Comparison of ENCODE assay signal across 11 mouse cellular contexts in genomic region chr11:78396950-78397349, GRCm38 (mm10). TPM values are rescaled to one million over a fixed set of nuclear protein-coding genes. Genes with fewer than 3 reads are reported as not detected.
DNase-seq lines count a peak whose midpoint lies in the region; ATAC-seq and TF ChIP-seq lines count a peak whose summit lies in the region.
"Had no signal": no experiment of that assay in that cellular context is flagged by ENCODE, and none has a peak within 500 bp of the region (broad histone marks: within the 10 kb centered on the region; RNA-seq: fewer than 3 reads in every experiment).

No protein-coding gene starts in this region.

- H3K9me3 ChIP-seq in heart, postnatal 0 days (replicated peaks; ENCODE audit: control insufficient read depth, low read length), result no peaks in the 10 kb centered on the region
- H3K9me3 ChIP-seq in embryonic facial prominence, embryonic 13.5 days, result no peaks in the 10 kb centered on the region
- H3K9me3 ChIP-seq in intestine, postnatal 0 days (ENCODE audit: control insufficient read depth), result no peaks in the 10 kb centered on the region
- no peaks in the 10 kb centered on the region for H3K9me3 ChIP-seq in midbrain, embryonic 15.5 days

- H3K27me3 ChIP-seq in heart, postnatal 0 days (ENCODE audit: control insufficient read depth, insufficient read depth, low read length), result 0 out of 2 replicates have a peak, but pooled peaks cover 19% of the 10 kb centered on the region
- no peaks in the 10 kb centered on the region for H3K27me3 ChIP-seq in heart, adult 2 months (ENCODE audit: control insufficient read depth, insufficient read depth, low read length)
- 0 out of 2 replicates have a peak, but pooled peaks cover 4% of the 10 kb centered on the region for H3K27me3 ChIP-seq in embryonic facial prominence, embryonic 13.5 days
- no peaks in the 10 kb centered on the region for H3K27me3 ChIP-seq in intestine, postnatal 0 days (replicated peaks; ENCODE audit: control insufficient read depth, insufficient read depth, low read length)
- peaks cover 4% of the 10 kb centered on the region; the same call in 1 of the 2 replicates for H3K27me3 ChIP-seq in midbrain, embryonic 15.5 days (replicated peaks)

- no peak overlapping the region for H3K4me3 ChIP-seq in heart, postnatal 0 days (ENCODE audit: low read depth, low read length)
- no peak overlapping the region for H3K4me3 ChIP-seq in heart, adult 2 months
- H3K4me3 ChIP-seq in embryonic facial prominence, embryonic 13.5 days, result peak overlapping the region; percentile 30; the same call in 1 of the 2 replicates
- H3K4me3 ChIP-seq in intestine, postnatal 0 days (ENCODE audit: low read depth, low read length), result no peak overlapping the region
- no peak overlapping the region for H3K4me3 ChIP-seq in midbrain, embryonic 15.5 days
- H3K4me3 ChIP-seq: erythroblast, embryonic 14.5 days had no signal

- no peaks in the 10 kb centered on the region for H3K36me3 ChIP-seq in heart, postnatal 0 days (replicated peaks; ENCODE audit: control insufficient read depth, insufficient read depth, low read length)
- H3K36me3 ChIP-seq in heart, adult 2 months (ENCODE audit: control insufficient read depth, insufficient read depth, low read length), result no peaks in the 10 kb centered on the region
- H3K36me3 ChIP-seq in embryonic facial prominence, embryonic 13.5 days, result no peaks in the 10 kb centered on the region
- H3K36me3 ChIP-seq in intestine, postnatal 0 days (ENCODE audit: control insufficient read depth, insufficient read depth), result no peaks in the 10 kb centered on the region; the same call in 1 of the 2 replicates
- no peaks in the 10 kb centered on the region for H3K36me3 ChIP-seq in midbrain, embryonic 15.5 days (replicated peaks)

- intact Hi-C loops in heart, adult 2 months (cut with DNase I), result loop anchor here (2.0 kb wide), 1 partner anchor 42 kb away; no protein-coding TSS in a partner anchor
- intact Hi-C loops in left cerebral cortex, postnatal 4 days (cut with DNase I), result loop anchor here (5.0 kb wide), 1 partner anchor 35 kb away; no protein-coding TSS in a partner anchor

- H3K79me2 ChIP-seq in heart, adult 2 months (replicated peaks; ENCODE audit: control insufficient read depth, insufficient read depth, low read length), result no peaks in the 10 kb centered on the region

- H3K4me1 ChIP-seq in heart, postnatal 0 days (ENCODE audit: control insufficient read depth, insufficient read depth), result no peaks in the 10 kb centered on the region
- H3K4me1 ChIP-seq in heart, adult 2 months (ENCODE audit: control insufficient read depth, insufficient read depth, low read length), result no peaks in the 10 kb centered on the region
- H3K4me1 ChIP-seq in embryonic facial prominence, embryonic 13.5 days, result peaks cover 13% of the 10 kb centered on the region
- peaks cover 6% of the 10 kb centered on the region; the same call in 1 of the 2 replicates for H3K4me1 ChIP-seq in intestine, postnatal 0 days (replicated peaks; ENCODE audit: control insufficient read depth, insufficient read depth, low read length)
- H3K4me1 ChIP-seq in midbrain, embryonic 15.5 days, result peaks cover 11% of the 10 kb centered on the region

- WGBS in heart, postnatal 0 days, result 53% methylated on average over 11 of the region's 11 CpGs
- WGBS in heart, adult 2 months, result 61% methylated on average over 11 of the region's 11 CpGs
- 28% methylated on average over 11 of the region's 11 CpGs for WGBS in embryonic facial prominence, embryonic 13.5 days
- 20% methylated on average over 11 of the region's 11 CpGs for WGBS in intestine, postnatal 0 days
- 36% methylated on average over 11 of the region's 11 CpGs for WGBS in midbrain, embryonic 15.5 days

- H3K9ac ChIP-seq in heart, postnatal 0 days (replicated peaks; ENCODE audit: low read depth, low read length), result no peak overlapping the region
- no peak overlapping the region for H3K9ac ChIP-seq in heart, adult 2 months (ENCODE audit: low read depth, low read length)
- peak overlapping the region; percentile 65 for H3K9ac ChIP-seq in embryonic facial prominence, embryonic 13.5 days
- H3K9ac ChIP-seq in intestine, postnatal 0 days (ENCODE audit: low read depth, low read length), result no peak overlapping the region
- no peak overlapping the region; the same call in 1 of the 2 replicates for H3K9ac ChIP-seq in midbrain, embryonic 15.5 days

- H3K27ac ChIP-seq in heart, postnatal 0 days (ENCODE audit: low read depth), result no peak overlapping the region
- no peak overlapping the region for H3K27ac ChIP-seq in heart, adult 2 months
- no peak overlapping the region for H3K27ac ChIP-seq in embryonic facial prominence, embryonic 13.5 days
- no peak overlapping the region for H3K27ac ChIP-seq in intestine, postnatal 0 days (ENCODE audit: low read depth, low read length)
- H3K27ac ChIP-seq in midbrain, embryonic 15.5 days, result no peak overlapping the region

- no peak for TF ChIP-seq POLR2A in heart, adult 2 months (IDR thresholded peaks at IDR 0.05; ENCODE audit: insufficient read depth, low read depth, low read length)

- 0 out of 2 replicates have a peak overlapping the region, but pooled peaks have one; percentile 14 for H3K4me2 ChIP-seq in heart, postnatal 0 days (ENCODE audit: low read depth, low read length)
- peak overlapping the region; percentile 58 for H3K4me2 ChIP-seq in embryonic facial prominence, embryonic 13.5 days
- peak overlapping the region; percentile 40 for H3K4me2 ChIP-seq in intestine, postnatal 0 days (replicated peaks; ENCODE audit: low read depth)
- peak overlapping the region; percentile 45 for H3K4me2 ChIP-seq in midbrain, embryonic 15.5 days

- no peak for TF ChIP-seq EP300 in heart, postnatal 0 days (IDR thresholded peaks at IDR 0.05; ENCODE audit: low read depth)
- no peak for TF ChIP-seq EP300 in heart, adult 2 months (IDR thresholded peaks at IDR 0.05; ENCODE audit: insufficient read depth, low read depth, low read length)

- no peak for ATAC-seq in heart, postnatal 0 days (ENCODE audit: insufficient read depth, low read depth)
- no peak for ATAC-seq in embryonic facial prominence, embryonic 13.5 days (ENCODE audit: insufficient number of reproducible peaks, insufficient read depth, low FRiP score, low TSS enrichment, low read depth)
- ATAC-seq in intestine, postnatal 0 days, result no peak
- ATAC-seq in midbrain, embryonic 15.5 days (replicated peaks), result no peak

- TF ChIP-seq CTCF in heart, postnatal 0 days (IDR thresholded peaks at IDR 0.05; ENCODE audit: low read depth), result no peak
- TF ChIP-seq CTCF in heart, adult 2 months (IDR thresholded peaks at IDR 0.05), result no peak
- TF ChIP-seq CTCF in intestine, postnatal 0 days (IDR thresholded peaks at IDR 0.05; ENCODE audit: low read depth), result no peak

- no peak for DNase-seq in heart, postnatal 0 days (ENCODE audit: low spot score)
- no peak for DNase-seq in heart, adult 2 months
- no peak for DNase-seq in left cerebral cortex, postnatal 4 days
- no peak for DNase-seq in gastrocnemius, adult 18-20 months (ENCODE audit: low spot score)
- DNase-seq in natural killer cell, adult 2 months (ENCODE audit: low spot score in 2 of 2), result no peak

RNA-seq across cellular contexts. Expression of gene Foxn1, which starts 10.6 kb away (rescaled TPM):
- not detected in 2 replicates for total RNA-seq in heart, postnatal 0 days (2014; rRNA removed; ENCODE audit: low replicate concordance)
- polyA plus RNA-seq in heart, postnatal 0 days (2015; fragmentation: Nextera tagmentation; extraction: Ambion mirVana), result not detected in 2 replicates
- not detected for total RNA-seq in heart, adult 2 months (2021)
- not detected in 2 replicates for polyA plus RNA-seq in heart, adult 2 months (2012; rRNA removed)
- polyA plus RNA-seq in embryonic facial prominence, embryonic 13.5 days (2015; fragmentation: Nextera tagmentation; extraction: Ambion mirVana), result 0.73 and 1.1 TPM in 2 replicates
- polyA plus RNA-seq in intestine, postnatal 0 days (2015; fragmentation: Nextera tagmentation; extraction: Ambion mirVana), result not detected in 2 replicates
- not detected in 2 replicates for polyA plus RNA-seq in midbrain, embryonic 15.5 days (2015; fragmentation: Nextera tagmentation; extraction: Ambion mirVana)
- not detected for total RNA-seq in left cerebral cortex, postnatal 4 days (2021)
- total RNA-seq in gastrocnemius, adult 18-20 months (2021), result not detected
- total RNA-seq: layer of hippocampus, postnatal 14 days had no signal
- polyA plus RNA-seq: erythroblast, embryonic 14.5 days had no signal

RNA-seq across cellular contexts. Expression of gene Slc13a2, which starts 25.1 kb away (rescaled TPM):
- total RNA-seq in heart, postnatal 0 days (2014; rRNA removed; ENCODE audit: low replicate concordance), result 0.54 TPM in 1 of 2 replicates, not detected in the other
- polyA plus RNA-seq in heart, postnatal 0 days (2015; fragmentation: Nextera tagmentation; extraction: Ambion mirVana), result 0.10 TPM in 1 of 2 replicates, not detected in the other
- not detected for total RNA-seq in heart, adult 2 months (2021)
- 0.23 TPM in 1 of 2 replicates, not detected in the other for polyA plus RNA-seq in heart, adult 2 months (2012; rRNA removed)
- 0.62 TPM in 1 of 2 replicates, not detected in the other for polyA plus RNA-seq in embryonic facial prominence, embryonic 13.5 days (2015; fragmentation: Nextera tagmentation; extraction: Ambion mirVana)
- polyA plus RNA-seq in intestine, postnatal 0 days (2015; fragmentation: Nextera tagmentation; extraction: Ambion mirVana), result 31.4 and 36.6 TPM in 2 replicates
- not detected in 2 replicates for polyA plus RNA-seq in midbrain, embryonic 15.5 days (2015; fragmentation: Nextera tagmentation; extraction: Ambion mirVana)
- total RNA-seq in left cerebral cortex, postnatal 4 days (2021), result not detected
- total RNA-seq in gastrocnemius, adult 18-20 months (2021), result not detected
- total RNA-seq: adrenal gland, postnatal 36 days; layer of hippocampus, postnatal 14 days had no signal
- polyA plus RNA-seq: erythroblast, embryonic 14.5 days had no signal

RNA-seq across cellular contexts. Expression of gene Unc119, which starts 53.7 kb away (rescaled TPM):
- total RNA-seq in heart, postnatal 0 days (2014; rRNA removed; ENCODE audit: low replicate concordance), result 52.9 and 57.3 TPM in 2 replicates
- 20.9 and 24.8 TPM in 2 replicates for polyA plus RNA-seq in heart, postnatal 0 days (2015; fragmentation: Nextera tagmentation; extraction: Ambion mirVana)
- total RNA-seq in heart, adult 2 months (2021), result 1 to 10 TPM; 4.6 to 4.9 TPM
- polyA plus RNA-seq in heart, adult 2 months (2012; rRNA removed), result 16.8 and 17.8 TPM in 2 replicates
- polyA plus RNA-seq in embryonic facial prominence, embryonic 13.5 days (2015; fragmentation: Nextera tagmentation; extraction: Ambion mirVana), result 66.7 and 71.4 TPM in 2 replicates
- 26.9 and 28.4 TPM in 2 replicates for polyA plus RNA-seq in intestine, postnatal 0 days (2015; fragmentation: Nextera tagmentation; extraction: Ambion mirVana)
- polyA plus RNA-seq in midbrain, embryonic 15.5 days (2015; fragmentation: Nextera tagmentation; extraction: Ambion mirVana), result 80.8 and 89.7 TPM in 2 replicates
- total RNA-seq in left cerebral cortex, postnatal 4 days (2021), result 10 to 100 TPM; 51.8 to 57.5 TPM
- 1 to 10 TPM; 8.3 TPM for total RNA-seq in gastrocnemius, adult 18-20 months (2021)

Comparison
In these comparisons a context has a peak if more than half of its experiments do, and no peak if none do; other contexts are left out.
1. RNA of gene Slc13a2, which starts 25.1 kb away (polyA plus RNA-seq): 31.4 to 36.6 TPM in intestine, postnatal 0 days; 0.23 TPM in heart, adult 2 months, 0.10 TPM in heart, postnatal 0 days, 0.62 TPM in embryonic facial prominence, embryonic 13.5 days and not detected in midbrain, embryonic 15.5 days; every median in the first group is over 10 times any median in the second.
2. Peak in every context shown above with its lines, with median percentiles within 50 percentile points of each other: H3K4me2 ChIP-seq.